Mouse (Mus musculus) heart, postnatal 0 days (tissue): Measurements from ENCODE around the gene Gimap8. TPM values are rescaled to one million over a fixed set of nuclear protein-coding genes. Genes with fewer than 3 reads are reported as not detected.

Experiments used
- ATAC-seq: fragments of 200-750 bp; cut with Nextera tagmentation; 2 replicates; pipeline ENCODE4 v1.8.0; 2017; ENCODE audit warnings: low read depth, moderate number of reproducible peaks, moderate library complexity; ENCODE audit not compliant: insufficient read depth
- DNase-seq: peaks from one replicate; pipeline ENCODE4 v3.0.0-alpha.2; 2016; ENCODE audit warnings: low spot score
- H3K27ac ChIP-seq: fragments of 300-500 bp; sonication (generic); 2 replicates; pipeline ENCODE4 v1.5.1; 2014; ENCODE audit warnings: low read depth, mild to moderate bottlenecking
- H3K27me3 ChIP-seq: fragments of 300-500 bp; sonication (generic); 2 replicates; pipeline ENCODE4 v1.6.1; 2014; ENCODE audit warnings: low read length, mixed read lengths; ENCODE audit not compliant: control insufficient read depth, insufficient read depth
- H3K36me3 ChIP-seq: fragments of 300-500 bp; sonication (generic); replicated peaks from 2 replicates; pipeline ENCODE4 v1.6.1; 2014; ENCODE audit warnings: low read length, mixed read lengths; ENCODE audit not compliant: control insufficient read depth, insufficient read depth
- H3K4me1 ChIP-seq: fragments of 300-500 bp; sonication (generic); 2 replicates; pipeline ENCODE4 v1.6.1; 2014; ENCODE audit warnings: antibody characterized with exemption; ENCODE audit not compliant: control insufficient read depth, insufficient read depth
- H3K4me2 ChIP-seq: fragments of 300-500 bp; sonication (generic); 2 replicates; pipeline ENCODE4 v1.6.1; 2014; ENCODE audit warnings: low read depth, mild to moderate bottlenecking, low read length, moderate library complexity
- H3K4me3 ChIP-seq: fragments of 300-500 bp; sonication (generic); 2 replicates; pipeline ENCODE4 v1.5.1; 2014; ENCODE audit warnings: low read depth, low read length
- H3K9ac ChIP-seq: fragments of 300-500 bp; sonication (generic); replicated peaks from 2 replicates; pipeline ENCODE4 v1.6.1; 2014; ENCODE audit warnings: low read depth, low read length, mixed read lengths
- H3K9me3 ChIP-seq: fragments of 300-500 bp; sonication (generic); replicated peaks from 2 replicates; pipeline ENCODE4 v1.6.1; 2016; ENCODE audit warnings: low read length; ENCODE audit not compliant: control insufficient read depth
- CTCF ChIP-seq: IDR thresholded peaks from 2 replicates; pipeline ENCODE4 v1.5.1; 2016; ENCODE audit warnings: antibody characterized with exemption, control low read depth, low read depth
- EP300 ChIP-seq: IDR thresholded peaks from 2 replicates; pipeline ENCODE4 v1.6.1; 2016; ENCODE audit warnings: antibody characterized with exemption, low read depth
- WGBS: fragments of 180-500 bp; shearing (Covaris S2); extraction: QIAGEN DNeasy Blood & Tissue Kit; methylation state at CpG from one replicate; pipeline ENCODE4 v1.1.7; 2014; 5-methylcytosine and 5-hydroxymethylcytosine counted together
- polyA plus RNA-seq: library from polyadenylated mRNA; unstranded; fragments of >200 nt; fragmentation: Nextera tagmentation; extraction: Ambion mirVana; gene quantifications from 2 replicates; pipeline ENCODE4 v1.2.1, GENCODE M21; 2015
- total RNA-seq: library from RNA; depleted of rRNA; stranded (reverse); fragments of >200 nt; gene quantifications from 2 replicates; pipeline ENCODE4 v1.2.3, GENCODE M21; 2014; ENCODE audit warnings: low replicate concordance

The Gimap8 gene
- total and polyA plus RNA-seq, 2 experiments from 2014 or later, result 0.15 to 2.7 TPM

GRCm38 (mm10) chr6:48675400-48675930 is 28.4 kb downstream of the Gimap8 start:
- Histone ChIP-seq H3K27me3 (no peaks in the 10 kb centered on the region), H3K4me3 (peak overlapping the region; percentile 41), H3K4me1 (no peaks in the 10 kb centered on the region), H3K36me3 (no peaks in the 10 kb centered on the region), H3K9me3 (no peaks in the 10 kb centered on the region), H3K4me2 (peak overlapping the region; percentile 53), H3K27ac (peak overlapping the region; percentile 55; the same call in 1 of the 2 replicates), H3K9ac (no peak overlapping the region)
- no peak for TF ChIP-seq CTCF
- no peak for TF ChIP-seq EP300
- WGBS, result 40% methylated on average over 10 of the region's 10 CpGs
- ATAC-seq (no peak), DNase-seq (no peak)

GRCm38 (mm10) chr6:48675931-48676859 is 29.2 kb downstream of the Gimap8 start, which contains the start of gene Gimap9:
Gene Gimap9, plus strand, starts transcription at chr6:48676129.
- WGBS, result 34% methylated on average over 13 of the region's 13 CpGs
- Histone ChIP-seq H3K9ac (peak within 1 kb of the TSS; percentile 29; the same call in 1 of the 2 replicates), H3K4me3 (peak within 1 kb of the TSS; percentile 41), H3K4me2 (peak within 1 kb of the TSS; percentile 53), H3K27ac (peak within 1 kb of the TSS; percentile 55), H3K4me1 (no peaks in the 10 kb centered on the region), H3K36me3 (no peaks in the 10 kb centered on the region), H3K27me3 (no peaks in the 10 kb centered on the region), H3K9me3 (no peaks in the 10 kb centered on the region)
- TF ChIP-seq EP300, result no peak
- TF ChIP-seq CTCF, result no peak
- ATAC-seq, result 0 out of 2 replicates have a peak, but pooled peaks have one; percentile 24
- peak; percentile 18 for DNase-seq

- ATAC-seq (no peak), DNase-seq (no peak)
- peak overlapping the region; percentile 53 for H3K4me2 ChIP-seq
- H3K27ac ChIP-seq, result no peak overlapping the region
- no peaks in the 10 kb centered on the region for H3K27me3 ChIP-seq
- no peaks in the 10 kb centered on the region for H3K36me3 ChIP-seq
- WGBS, result 66% methylated on average over 5 of the region's 5 CpGs
- H3K4me1 ChIP-seq, result no peaks in the 10 kb centered on the region
- H3K9ac ChIP-seq, result no peak overlapping the region
- H3K9me3 ChIP-seq, result no peaks in the 10 kb centered on the region
- no peak for TF ChIP-seq CTCF
- TF ChIP-seq EP300, result no peak
- peak overlapping the region; percentile 41 for H3K4me3 ChIP-seq
Measured at GRCm38 (mm10) chr6:48676860-48677415, 29.9 kb downstream of the Gimap8 start.

- peak overlapping the region; percentile 53; the same call in 1 of the 2 replicates for H3K4me2 ChIP-seq
- no peaks in the 10 kb centered on the region for H3K36me3 ChIP-seq
- no peak overlapping the region for H3K27ac ChIP-seq
- ATAC-seq, result no peak
- TF ChIP-seq CTCF (no peak), EP300 (no peak)
- no peak for DNase-seq
- no peaks in the 10 kb centered on the region for H3K27me3 ChIP-seq
- no peaks in the 10 kb centered on the region for H3K9me3 ChIP-seq
- no peaks in the 10 kb centered on the region for H3K4me1 ChIP-seq
- no peak overlapping the region for H3K9ac ChIP-seq
- H3K4me3 ChIP-seq, result peak overlapping the region; percentile 41; the same call in 1 of the 2 replicates
- WGBS, result 86% methylated on average over 17 of the region's 17 CpGs
Measured at GRCm38 (mm10) chr6:48677492-48678345, 30.7 kb downstream of the Gimap8 start.

- H3K4me2 ChIP-seq, result no peak overlapping the region
- H3K9ac ChIP-seq, result no peak overlapping the region
- no peaks in the 10 kb centered on the region for H3K27me3 ChIP-seq
- DNase-seq (no peak), ATAC-seq (no peak)
- no peak overlapping the region for H3K27ac ChIP-seq
- no peaks in the 10 kb centered on the region for H3K36me3 ChIP-seq
- WGBS, result 60% methylated on average over 4 of the region's 4 CpGs
- H3K9me3 ChIP-seq, result no peaks in the 10 kb centered on the region
- H3K4me3 ChIP-seq, result no peak overlapping the region
- TF ChIP-seq CTCF (no peak), EP300 (no peak)
- H3K4me1 ChIP-seq, result no peaks in the 10 kb centered on the region
Measured at GRCm38 (mm10) chr6:48678391-48678790, 31.4 kb downstream of the Gimap8 start.
